Mouse (Mus musculus) left cerebral cortex, postnatal 4 days (tissue): ENCODE results near the gene Sema4a. TPM values are rescaled to one million over a fixed set of nuclear protein-coding genes. Genes with fewer than 3 reads are reported as not detected.
A peak's percentile ranks its signal among the peaks of the same experiment; 100 is the strongest.

ENCODE experiments used
- DNase-seq: peaks from one replicate; pipeline ENCODE4 v3.0.0-alpha.2; 2022
- intact Hi-C: fragments of 180-260 bp; cut with DNase I; formaldehyde crosslinking; loops from one replicate; pipeline ENCODE4 v1.15.1; 2025
- total RNA-seq, 2 experiments: library from RNA; stranded (reverse); gene quantifications; 2 replicates each; pipeline ENCODE4 v1.2.3; 2021

The Sema4a gene
- total RNA-seq, result 10 to 100 TPM; 58.1 to 58.4 TPM

DNA sequence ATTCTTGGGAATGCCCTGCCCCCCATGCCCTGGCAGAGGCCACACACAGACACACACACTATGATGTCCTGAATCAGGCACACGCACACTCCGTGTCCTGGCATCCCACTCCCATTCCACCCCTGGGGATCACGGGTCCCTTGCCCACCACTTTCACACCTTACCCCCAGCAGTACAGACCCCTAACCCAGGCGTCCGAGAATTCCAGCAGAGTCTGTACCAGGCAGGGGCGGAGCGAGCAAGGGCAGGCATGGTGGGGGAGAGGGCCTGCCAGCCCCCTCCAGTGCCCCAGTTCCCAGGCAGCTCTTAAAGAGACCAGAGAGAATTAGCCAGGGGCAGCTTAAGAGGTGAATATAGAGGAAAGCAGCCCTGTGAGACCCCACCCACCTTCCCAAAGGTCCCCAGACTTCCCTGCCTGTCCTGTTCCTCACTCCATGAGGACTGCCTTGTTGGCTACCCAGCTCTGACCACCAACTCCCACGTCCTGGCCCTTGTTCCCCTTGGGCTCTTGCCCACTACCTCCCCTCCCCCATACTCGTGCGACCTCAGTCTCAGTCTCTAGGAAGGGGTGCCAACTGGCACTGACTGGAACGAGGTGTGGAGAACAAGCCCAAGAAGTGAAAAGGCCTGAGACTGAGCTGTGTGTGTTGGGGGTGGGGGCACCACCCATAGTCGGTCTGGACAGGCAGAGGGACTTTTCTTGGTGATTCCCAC, at the start of gene Sema4a:
Sema4a (minus strand) TSS at position 200 of the 714 bp plus-strand sequence.
- intact Hi-C loops, result no loop called here
- DNase-seq, result peak; percentile 62

DNA sequence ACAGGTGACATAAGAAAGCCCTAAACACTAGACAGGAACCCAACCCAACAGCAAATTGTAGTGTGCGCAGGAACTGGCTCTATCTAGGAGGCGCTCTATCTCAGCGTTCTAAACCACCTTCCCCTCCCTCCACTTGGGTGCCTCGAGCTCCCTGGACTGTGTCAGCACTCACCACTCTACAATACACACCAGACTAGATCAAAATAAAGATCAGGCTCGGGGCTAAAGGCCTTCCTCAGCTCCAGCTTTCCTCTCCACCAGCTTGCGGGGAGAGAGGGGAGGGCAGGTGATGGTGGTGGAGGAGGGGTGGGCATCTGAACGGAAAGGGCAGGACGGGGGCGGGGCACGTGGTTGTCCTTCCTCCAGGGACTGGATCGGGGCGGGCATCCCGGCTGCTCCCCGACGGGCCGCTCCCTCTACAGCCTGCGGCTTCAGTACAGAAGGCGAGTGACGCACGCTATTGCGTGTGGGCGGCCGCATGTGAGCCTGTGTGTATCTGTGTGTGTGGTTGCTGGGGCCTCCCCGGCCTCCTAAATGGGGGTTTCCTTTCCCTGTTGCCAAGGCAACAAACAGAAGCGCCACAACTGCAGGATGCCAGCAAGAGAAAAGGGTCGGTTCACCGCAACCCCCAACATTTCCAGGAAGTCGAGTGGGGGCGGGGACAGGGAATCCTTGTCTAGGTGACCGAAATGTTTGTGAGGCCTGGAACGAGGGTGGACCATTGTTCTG, 48.9 kb upstream of the Sema4a start, which contains the start of gene Lmna:
Lmna (minus strand) TSS at position 265 of the 729 bp plus-strand sequence.
- peak; percentile 95 for DNase-seq
- intact Hi-C loops, result no loop called here

DNA sequence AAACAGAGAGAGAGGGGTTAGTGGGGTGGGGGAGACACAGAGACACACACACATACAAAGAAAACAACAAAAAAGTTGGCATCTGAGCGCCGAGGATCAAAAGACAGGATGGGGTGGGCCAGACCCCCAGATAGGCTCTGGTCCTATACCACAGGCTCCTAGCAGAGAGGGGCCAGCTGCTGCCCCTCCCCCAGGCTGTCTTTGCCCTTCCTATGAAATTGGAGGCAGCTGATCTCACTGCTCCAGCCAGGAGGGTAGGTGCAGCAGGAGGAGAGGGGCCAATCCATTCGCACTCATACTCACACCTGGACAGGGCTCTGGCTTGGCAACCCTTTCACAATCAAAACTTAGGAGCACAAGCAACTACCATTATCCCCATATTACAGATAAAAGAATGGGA, 48.3 kb upstream of the Sema4a start:
- DNase-seq, result no peak
- intact Hi-C loops, result no loop called here

DNA sequence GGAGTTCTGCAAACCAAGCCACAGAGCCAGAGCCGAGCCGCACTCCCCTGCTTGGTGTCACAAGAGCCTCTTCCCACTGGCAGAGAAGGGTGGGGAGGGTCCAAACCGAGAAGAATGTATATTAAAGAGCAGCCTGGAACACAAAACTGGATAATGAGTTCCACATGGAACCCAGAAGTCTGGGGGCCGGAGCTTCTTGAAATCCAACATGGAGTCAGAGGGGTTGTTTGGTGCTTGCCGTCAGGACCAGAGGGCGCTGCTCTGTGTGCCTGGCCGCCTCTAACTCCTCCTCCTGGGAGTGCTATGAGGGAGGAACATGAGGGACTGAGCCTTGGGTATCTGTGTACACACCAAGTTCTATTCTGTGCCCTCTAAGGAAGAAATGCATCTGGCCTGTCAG, 44.8 kb upstream of the Sema4a start:
- intact Hi-C loops, result no loop called here
- no peak for DNase-seq

DNA sequence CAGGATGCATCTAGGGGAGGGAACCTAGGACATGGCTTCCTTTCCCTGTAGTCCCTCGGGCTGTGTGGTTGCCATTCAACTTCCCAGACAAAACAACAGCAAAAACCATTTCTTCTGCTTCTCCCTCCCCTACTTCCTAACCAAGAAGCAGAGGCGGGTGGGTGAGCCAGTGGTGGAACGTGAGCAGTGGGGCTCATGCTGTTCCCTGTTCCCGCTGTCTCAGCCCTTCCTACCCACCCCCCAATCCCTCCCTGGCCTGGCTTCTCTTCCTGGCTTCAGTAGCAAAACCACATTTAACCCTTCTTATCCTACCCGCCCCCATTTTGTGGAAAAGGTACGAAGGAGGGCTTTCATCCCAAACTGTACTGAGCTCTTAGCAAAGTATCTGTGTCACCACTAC, 44.1 kb upstream of the Sema4a start:
- DNase-seq, result no peak
- intact Hi-C loops, result no loop called here

DNA sequence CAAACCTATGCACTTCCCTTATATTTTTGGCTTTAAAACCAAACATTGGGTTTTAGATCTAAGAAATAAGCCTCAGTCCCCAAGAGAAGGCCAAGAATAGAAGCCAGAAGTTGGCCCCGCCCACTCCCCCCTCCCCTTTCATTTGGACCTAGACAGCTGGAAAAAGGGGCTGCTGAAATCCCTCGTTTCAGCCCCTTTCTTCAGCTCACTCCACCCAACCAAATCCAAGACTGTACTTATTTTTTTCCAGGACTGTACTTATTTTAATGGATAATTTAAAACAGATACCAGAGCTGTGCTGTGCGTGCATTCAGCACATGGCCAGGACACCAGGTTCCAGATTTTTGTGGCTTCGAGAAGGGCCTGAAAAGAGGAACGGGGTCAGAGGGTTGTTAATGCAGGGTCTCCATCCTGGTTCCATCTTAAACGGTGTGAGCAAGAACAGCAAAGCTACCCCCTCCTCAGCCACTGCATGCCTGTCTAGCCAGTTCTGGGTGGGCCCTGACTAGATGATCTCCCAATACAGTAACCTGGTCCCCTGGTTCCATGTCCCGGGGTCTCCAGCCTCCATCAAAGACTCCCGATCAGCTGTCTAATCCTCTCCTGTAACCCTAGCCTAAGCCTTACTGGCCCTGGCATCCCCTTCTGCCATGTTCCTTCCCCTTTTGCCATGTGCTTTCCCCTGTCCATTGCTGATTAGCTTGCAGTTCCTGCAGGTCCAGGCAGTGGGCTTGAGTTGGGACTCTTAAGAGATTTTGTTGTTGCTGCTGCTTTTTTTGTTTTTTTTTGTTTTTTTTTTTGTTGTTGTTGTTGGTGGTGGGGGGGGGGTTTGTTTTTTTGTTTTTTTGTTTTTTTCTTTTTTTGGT, 43.1 kb upstream of the Sema4a start:
- intact Hi-C loops, result no loop called here
- DNase-seq, result no peak

DNA sequence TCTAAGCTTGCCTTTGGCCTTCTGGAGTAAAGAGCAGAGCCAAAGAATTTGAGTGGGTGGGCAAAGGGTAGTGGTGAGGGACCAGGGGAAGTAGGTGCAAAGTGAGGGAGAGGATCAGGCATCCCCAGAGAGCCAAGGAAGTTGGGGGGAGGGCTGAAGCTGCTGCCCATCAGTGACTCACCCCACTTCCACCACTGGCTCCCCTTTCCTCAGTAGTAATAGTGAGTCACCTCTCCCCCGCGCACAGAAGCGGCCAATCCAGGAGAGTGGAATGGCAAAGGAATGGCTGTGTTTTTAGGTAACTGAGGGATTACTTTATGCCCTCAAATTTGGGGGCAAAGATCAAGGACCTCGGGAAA, 42.5 kb upstream of the Sema4a start:
- DNase-seq, result no peak
- intact Hi-C loops, result no loop called here

DNA sequence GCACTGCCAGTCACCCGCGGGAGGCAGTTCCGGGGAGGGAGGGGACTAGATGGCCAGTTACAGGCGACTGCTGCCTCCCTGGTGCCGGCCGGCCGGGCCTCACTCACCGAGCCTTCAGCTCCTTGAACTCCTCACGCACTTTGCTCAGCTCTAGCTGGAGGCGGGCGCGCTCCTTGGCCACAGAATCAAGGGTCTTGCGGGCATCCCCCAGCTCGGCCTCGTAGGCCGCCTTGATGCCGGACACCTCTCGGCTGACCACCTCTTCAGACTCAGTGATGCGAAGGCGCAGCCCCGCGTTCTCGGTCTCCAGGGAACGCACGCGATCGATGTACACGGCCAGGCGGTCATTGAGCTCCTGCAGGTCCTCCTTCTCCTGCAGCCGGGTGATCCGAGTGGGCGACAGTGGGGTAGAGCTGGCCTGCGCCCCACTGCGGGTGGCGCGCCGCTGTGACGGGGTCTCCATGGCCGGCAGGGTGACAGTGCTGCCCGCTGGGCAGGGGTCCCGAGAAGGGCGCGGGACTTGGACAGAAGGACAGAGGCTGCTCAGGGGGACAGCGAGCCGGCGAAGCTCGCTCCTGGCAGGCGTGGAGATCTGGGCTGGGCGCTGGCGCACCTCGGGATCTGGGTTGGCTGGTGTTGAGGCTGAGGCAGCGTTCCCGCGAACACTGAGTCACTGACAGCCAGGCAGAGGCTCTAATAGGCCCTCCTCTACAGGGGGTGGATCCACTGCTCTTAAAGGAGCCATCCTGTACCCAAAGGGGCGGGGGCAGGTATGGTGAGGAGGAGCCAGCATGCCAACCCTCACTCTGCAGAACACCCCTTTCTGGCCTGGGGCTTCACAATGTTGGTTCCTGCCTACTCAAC, 41.9 kb upstream of the Sema4a start:
- intact Hi-C loops, result no loop called here
- DNase-seq, result peak; percentile 78

DNA sequence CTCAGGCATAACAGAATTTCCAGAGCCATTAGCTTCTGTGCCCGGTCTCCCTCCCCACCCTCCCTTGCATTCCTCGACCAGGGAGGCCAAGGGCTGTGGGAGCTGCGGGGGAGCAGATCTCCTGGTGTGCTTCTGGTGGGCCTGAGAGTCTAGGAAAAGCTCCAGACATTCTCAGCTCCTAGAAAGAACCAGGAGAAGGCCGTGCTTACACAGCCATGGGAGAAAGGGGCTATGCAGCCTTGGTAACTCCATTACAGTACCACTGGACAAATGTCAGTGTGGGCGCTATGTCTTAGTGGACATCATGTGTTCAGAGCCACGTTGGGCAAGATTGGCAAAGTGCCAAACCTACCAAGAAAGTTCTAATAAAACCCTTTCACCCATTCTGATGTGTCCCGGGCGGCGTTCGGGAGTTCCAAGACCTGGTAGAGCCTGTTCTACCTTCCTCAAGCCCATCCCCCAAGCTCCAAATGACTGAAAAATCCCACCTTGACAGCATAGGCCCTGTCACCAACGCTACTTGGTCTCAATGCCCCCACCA, 41.1 kb upstream of the Sema4a start:
- DNase-seq, result no peak
- intact Hi-C loops, result no loop called here

DNA sequence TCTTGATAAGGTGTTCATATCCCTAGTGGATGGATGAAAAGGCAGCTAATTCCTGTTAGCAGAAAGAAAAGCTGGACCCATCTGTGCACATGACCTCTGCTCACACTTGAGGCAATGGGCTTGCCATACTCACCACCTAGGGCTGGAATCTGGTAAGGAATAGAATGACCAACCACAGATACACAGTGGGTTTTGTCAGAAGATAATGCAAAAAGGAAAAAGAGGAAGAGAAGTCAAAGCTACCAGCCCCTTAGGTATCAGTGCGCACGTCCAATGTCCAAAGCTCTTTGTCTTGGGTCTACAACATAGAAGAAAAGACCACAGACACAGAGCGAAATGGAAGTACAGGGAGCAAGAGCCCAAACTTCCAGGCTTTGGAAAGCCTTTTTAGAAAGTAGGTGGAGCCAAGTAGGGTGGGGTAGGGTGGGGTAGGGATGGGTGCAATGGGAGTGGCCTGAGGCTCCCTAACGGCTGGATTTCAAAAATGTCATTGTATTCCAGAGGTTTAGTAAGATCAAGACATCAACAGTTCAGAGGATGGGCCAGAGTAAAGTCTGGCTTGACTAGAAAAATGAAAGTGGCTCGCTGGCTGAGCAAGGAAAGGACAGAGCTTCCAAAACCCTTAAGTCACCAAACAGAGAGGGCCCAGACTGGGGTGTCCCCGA, 40.5 kb upstream of the Sema4a start:
- intact Hi-C loops, result no loop called here
- DNase-seq, result no peak

DNA sequence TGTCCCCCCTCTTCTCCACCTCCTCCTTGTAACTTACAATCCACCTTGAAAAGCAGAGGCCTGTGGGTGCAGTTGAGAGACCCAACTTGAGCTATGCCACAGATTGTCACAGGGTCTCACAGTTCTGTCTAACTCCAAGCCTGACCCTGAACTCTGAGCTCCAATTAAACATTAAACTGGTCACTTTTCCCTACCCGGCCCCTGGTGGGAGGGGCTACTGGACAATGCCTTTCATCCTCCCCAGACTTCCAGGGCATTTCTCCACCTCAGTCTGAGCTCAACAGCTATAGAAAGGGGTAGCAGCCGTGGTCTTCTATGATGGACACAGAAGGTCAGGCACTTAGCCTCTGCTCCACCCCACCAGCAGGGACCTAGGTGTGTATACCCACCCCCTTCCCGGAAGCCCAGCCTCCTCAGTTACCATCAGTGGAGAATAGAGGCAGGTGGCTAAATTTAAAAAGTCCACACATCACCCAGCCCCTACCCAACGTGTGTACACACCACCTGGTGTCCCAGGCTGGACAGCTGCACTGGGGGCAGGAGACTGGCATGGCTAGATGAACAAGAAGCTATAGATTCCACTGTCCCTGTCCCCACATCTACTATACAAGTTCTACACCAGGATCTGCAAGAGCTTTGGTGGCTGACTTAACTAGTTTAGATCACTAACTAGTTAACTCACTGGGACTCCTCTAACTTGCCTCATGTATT, 39.8 kb upstream of the Sema4a start:
- intact Hi-C loops, result no loop called here
- DNase-seq, result no peak

DNA sequence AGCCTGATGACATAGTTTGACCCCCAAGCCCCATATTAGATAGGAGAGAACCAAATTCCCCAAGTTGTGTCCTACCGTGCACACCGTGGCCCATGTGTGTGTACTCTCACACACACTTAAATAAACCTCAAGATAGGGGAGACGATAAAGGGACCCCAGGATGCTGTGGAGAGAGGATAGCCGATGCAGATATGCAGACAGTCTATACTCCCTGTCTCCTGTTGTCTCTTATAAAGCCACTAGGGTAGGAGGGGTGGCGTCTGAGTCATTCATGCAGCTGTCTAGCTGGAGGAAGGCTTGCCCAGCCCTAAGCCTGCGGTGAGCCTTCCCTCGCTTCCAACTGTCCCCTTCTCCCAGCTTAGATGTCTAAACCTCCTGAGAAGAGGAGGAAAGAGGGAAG, 39.1 kb upstream of the Sema4a start:
- intact Hi-C loops, result no loop called here
- DNase-seq, result no peak

DNA sequence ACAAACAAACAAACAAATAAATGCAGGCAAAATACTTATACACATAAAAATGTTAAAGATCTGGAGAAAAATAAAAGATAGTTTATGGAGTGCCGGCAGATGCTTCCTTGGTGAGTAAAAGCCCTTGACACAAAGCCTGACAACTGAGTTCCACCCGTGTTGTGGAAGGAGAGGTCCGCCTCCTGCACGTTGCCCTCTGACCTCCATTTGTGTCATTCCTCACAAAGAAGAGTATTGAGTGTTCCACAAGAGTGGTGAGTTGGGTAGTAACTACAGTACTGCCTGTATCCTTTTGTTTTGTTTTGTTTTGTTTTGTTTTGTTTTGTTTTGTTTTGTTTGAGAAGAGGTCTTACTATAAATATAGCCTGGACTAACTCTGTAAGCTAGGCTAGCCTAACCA, 38.6 kb upstream of the Sema4a start:
- intact Hi-C loops, result no loop called here
- no peak for DNase-seq

DNA sequence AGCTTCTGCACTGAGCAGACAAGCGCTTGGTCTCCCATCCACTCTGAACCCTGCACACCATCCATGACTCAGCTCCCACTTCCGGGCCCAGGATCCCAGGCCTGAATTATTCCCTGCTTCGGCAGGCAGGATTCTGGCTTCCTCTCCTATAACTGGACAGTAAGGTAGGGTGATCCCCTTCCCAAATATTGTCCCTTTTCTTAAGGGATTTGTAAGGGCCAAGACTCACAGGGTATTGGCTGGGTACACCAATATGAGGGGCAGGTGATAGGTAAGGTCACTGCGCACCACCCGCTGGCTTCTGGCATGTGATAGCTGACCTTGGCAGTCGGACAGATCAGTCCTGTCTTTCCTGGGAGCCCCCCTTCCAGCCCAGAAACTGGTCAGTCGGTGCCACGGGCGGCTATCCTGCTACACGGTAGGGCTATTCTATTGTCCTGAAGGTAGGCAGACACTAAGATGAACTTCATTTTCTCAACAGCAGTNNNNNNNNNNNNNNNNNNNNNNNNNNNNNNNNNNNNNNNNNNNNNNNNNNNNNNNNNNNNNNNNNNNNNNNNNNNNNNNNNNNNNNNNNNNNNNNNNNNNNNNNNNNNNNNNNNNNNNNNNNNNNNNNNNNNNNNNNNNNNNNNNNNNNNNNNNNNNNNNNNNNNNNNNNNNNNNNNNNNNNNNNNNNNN, 34.9 kb upstream of the Sema4a start:
- DNase-seq, result no peak
- intact Hi-C loops, result no loop called here

DNA sequence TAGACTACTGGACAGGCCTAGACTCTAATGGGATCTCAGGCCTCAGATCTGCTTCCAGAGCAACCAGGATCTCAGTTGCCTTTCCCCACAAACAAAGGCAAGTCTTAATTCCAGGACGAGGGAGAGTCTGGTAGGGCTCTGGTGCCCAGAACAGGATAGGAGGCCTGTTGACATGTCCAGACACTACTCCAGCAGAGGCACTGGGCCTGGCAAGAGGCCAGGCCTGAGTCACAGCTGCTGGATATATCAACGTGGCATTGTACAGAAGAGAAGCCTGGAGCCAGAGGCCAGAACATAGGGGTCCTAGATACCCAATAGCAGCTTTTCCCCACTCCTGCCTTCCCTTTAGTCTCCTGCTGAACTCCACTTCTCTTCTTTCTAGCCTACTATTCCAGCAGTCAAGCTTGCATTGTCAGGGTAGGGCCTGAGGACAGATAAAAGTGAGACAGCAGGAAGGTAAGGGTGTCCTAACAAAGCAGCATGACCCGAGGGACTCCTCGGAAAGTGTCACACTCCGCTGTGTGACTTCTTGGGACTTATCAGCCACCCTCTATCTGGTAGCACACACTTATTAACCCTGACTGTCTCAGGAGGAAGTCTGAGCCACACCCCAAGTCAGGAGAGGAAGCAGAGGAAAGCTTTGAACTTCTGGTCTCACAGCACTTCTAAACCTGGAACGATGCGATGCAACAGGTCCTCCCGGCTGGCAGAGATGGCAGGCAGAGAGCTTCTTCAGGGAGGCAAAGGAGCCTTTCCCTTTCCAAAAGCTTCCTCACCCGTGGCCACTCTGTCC, 34.0 kb upstream of the Sema4a start:
- peak; percentile 60 for DNase-seq
- intact Hi-C loops, result no loop called here

DNA sequence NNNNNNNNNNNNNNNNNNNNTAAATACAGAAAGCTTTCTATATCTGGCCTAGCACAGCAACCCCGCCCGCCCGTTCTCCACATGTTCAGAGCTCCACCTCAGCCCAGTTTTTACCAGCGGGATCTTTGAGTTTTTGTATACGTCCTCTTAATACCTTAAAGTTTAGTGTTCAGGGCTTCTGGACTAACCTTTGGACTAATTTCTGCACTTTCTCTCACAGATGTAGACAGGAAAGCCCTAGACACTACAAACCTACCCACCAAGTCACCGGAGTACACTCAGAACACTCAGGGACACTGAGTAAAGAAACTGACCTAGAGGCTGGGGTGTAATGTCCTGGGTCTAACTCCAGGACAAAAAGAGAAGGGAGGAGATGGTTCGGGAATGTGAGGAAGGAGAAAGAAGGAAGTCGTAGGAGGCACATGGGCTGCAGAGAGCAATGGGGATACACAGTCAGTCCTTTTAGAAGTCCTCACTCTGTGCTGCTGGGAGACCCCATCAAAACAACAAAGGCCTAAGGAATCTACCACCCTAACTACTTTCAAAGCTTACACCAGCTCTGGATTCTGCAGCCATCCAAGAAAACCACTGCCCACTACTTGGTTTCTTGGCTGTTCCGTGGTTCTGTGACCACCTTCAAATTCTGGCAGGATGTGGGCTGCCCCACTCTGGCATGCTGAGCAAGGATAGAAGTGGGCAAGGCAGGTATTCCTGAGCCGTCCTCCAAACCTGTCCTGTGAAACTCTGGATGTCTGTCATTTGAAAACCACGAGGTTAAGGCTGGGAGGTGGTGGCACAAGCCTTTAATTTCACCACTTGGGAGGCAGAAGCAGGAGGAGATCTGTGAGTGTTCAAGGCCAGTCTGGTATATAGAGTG, 33.0 kb upstream of the Sema4a start:
- intact Hi-C loops, result no loop called here
- DNase-seq, result no peak

DNA sequence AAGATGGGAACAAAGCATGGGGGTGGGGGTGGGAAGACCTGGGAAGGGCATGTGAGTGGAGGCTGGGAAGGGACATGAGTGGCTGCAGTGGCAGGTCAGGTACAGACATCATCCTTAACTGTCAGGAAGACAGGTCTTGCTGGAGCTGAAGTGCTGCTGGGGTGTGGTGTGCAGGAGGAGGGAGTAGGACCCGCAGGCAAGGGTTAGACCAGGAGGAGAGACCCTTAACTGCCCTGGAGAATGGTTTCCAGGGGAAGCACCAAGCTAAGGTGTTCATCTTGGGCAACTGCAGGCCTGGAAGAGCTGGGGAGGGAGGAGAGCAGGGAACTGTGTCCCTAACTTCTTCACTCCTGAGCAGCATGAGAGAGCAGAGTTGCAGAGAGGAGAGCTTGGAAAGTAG, 26.4 kb upstream of the Sema4a start:
- intact Hi-C loops, result no loop called here
- DNase-seq, result no peak
